28 mouse cellular contexts compared by ENCODE assay signal in genomic region chr9:30980467-30980866, GRCm38 (mm10). TPM values are rescaled to one million over a fixed set of nuclear protein-coding genes. Genes with fewer than 3 reads are reported as not detected.
DNase-seq lines count a peak whose midpoint lies in the region; ATAC-seq and TF ChIP-seq lines count a peak whose summit lies in the region.
"Had no signal": no experiment of that assay in that cellular context is flagged by ENCODE, and none has a peak within 500 bp of the region (broad histone marks: within the 10 kb centered on the region; RNA-seq: fewer than 3 reads in every experiment).

No protein-coding gene starts in this region.

- intact Hi-C loops in gastrocnemius, adult 2 months (cut with DNase I), result no loop called here
- intact Hi-C loops in left cerebral cortex, postnatal 14 days (cut with DNase I), result no loop called here

- peaks cover under 1% of the 10 kb centered on the region; the same call in 1 of the 2 replicates for H3K4me1 ChIP-seq in heart, postnatal 0 days (ENCODE audit: control insufficient read depth, insufficient read depth)
- H3K4me1 ChIP-seq in heart, embryonic 11.5 days (ENCODE audit: control insufficient read depth, insufficient read depth, low read length), result peaks cover 3% of the 10 kb centered on the region
- H3K4me1 ChIP-seq: hindbrain, embryonic 15.5 days; kidney, embryonic 15.5 days had no signal

- peak; percentile 27; the same call in 1 of the 2 replicates for TF ChIP-seq CTCF in gastrocnemius, adult 2 months (IDR thresholded peaks at IDR 0.05)
- peak; percentile 49 for TF ChIP-seq CTCF in heart, postnatal 0 days (IDR thresholded peaks at IDR 0.05; ENCODE audit: low read depth)

- no peak overlapping the region for H3K4me2 ChIP-seq in heart, postnatal 0 days (ENCODE audit: low read depth, low read length)
- no peak overlapping the region for H3K4me2 ChIP-seq in heart, embryonic 11.5 days
- H3K4me2 ChIP-seq: hindbrain, embryonic 15.5 days; kidney, embryonic 15.5 days; limb, embryonic 12.5 days; liver, embryonic 11.5 days; midbrain, embryonic 11.5 days had no signal

- DNase-seq in gastrocnemius, adult 2 months, result no peak
- DNase-seq in gastrocnemius, adult 18-20 months (ENCODE audit: low spot score), result no peak
- DNase-seq in heart, postnatal 0 days (ENCODE audit: low spot score), result peak; percentile 26
- peak; percentile 13 to 18 for DNase-seq in left cerebral cortex, postnatal 14 days (ENCODE audit: low spot score in 2 of 2)
- DNase-seq in left cerebral cortex, adult 18-20 months (ENCODE audit: low spot score in 2 of 2), result no peak
- DNase-seq in right cerebral cortex, adult 18-20 months, result peak; percentile 7
- DNase-seq in right cerebral cortex, postnatal 10 days (ENCODE audit: low spot score in 2 of 2), result no peak
- DNase-seq: adrenal gland, postnatal 25 days; cerebellum, adult 11 months; cerebellum, adult 9-11 months; kidney, postnatal 4 days; liver, postnatal 0 days; right cerebral cortex, postnatal 14 days had no signal

- WGBS in heart, postnatal 0 days, result 19% methylated on average over 2 of the region's 2 CpGs
- WGBS in heart, embryonic 11.5 days (ENCODE audit: insufficient replicate concordance), result 61% methylated on average over 2 of the region's 2 CpGs

- no peaks in the 10 kb centered on the region for H3K9me3 ChIP-seq in heart, postnatal 0 days (replicated peaks; ENCODE audit: control insufficient read depth, low read length)
- no peaks in the 10 kb centered on the region for H3K9me3 ChIP-seq in heart, embryonic 11.5 days (replicated peaks; ENCODE audit: control insufficient read depth, low read length)
- H3K9me3 ChIP-seq: embryonic facial prominence, embryonic 10.5 days; hindbrain, embryonic 15.5 days; kidney, embryonic 15.5 days; limb, embryonic 12.5 days had no signal

- no peak overlapping the region for H3K9ac ChIP-seq in heart, postnatal 0 days (replicated peaks; ENCODE audit: low read depth, low read length)
- no peak overlapping the region for H3K9ac ChIP-seq in heart, embryonic 11.5 days (ENCODE audit: low read depth, low read length)
- H3K9ac ChIP-seq: hindbrain, embryonic 15.5 days; kidney, embryonic 15.5 days; limb, embryonic 12.5 days; liver, postnatal 0 days had no signal

- TF ChIP-seq EP300 in heart, postnatal 0 days (IDR thresholded peaks at IDR 0.05; ENCODE audit: low read depth), result no peak

- no peaks in the 10 kb centered on the region for H3K27me3 ChIP-seq in heart, postnatal 0 days (ENCODE audit: control insufficient read depth, insufficient read depth, low read length)
- no peaks in the 10 kb centered on the region for H3K27me3 ChIP-seq in heart, embryonic 11.5 days (ENCODE audit: control insufficient read depth, insufficient read depth, low read length)
- H3K27me3 ChIP-seq: hindbrain, embryonic 15.5 days; kidney, embryonic 15.5 days; limb, embryonic 12.5 days had no signal

- H3K4me3 ChIP-seq in gastrocnemius, adult 2 months, result no peak overlapping the region
- H3K4me3 ChIP-seq in heart, postnatal 0 days (ENCODE audit: low read depth, low read length), result no peak overlapping the region
- H3K4me3 ChIP-seq in heart, embryonic 11.5 days (ENCODE audit: low read depth, low read length), result no peak overlapping the region
- H3K4me3 ChIP-seq: embryonic facial prominence, embryonic 10.5 days; hindbrain, embryonic 15.5 days; kidney, embryonic 15.5 days; limb, embryonic 12.5 days had no signal

- H3K27ac ChIP-seq in gastrocnemius, adult 2 months, result no peak overlapping the region
- peak overlapping the region; percentile 43; the same call in 1 of the 2 replicates for H3K27ac ChIP-seq in heart, postnatal 0 days (ENCODE audit: low read depth)
- H3K27ac ChIP-seq in heart, embryonic 11.5 days (ENCODE audit: low read depth, low read length), result no peak overlapping the region
- H3K27ac ChIP-seq: embryonic facial prominence, embryonic 10.5 days; hindbrain, embryonic 15.5 days; kidney, embryonic 15.5 days; limb, embryonic 12.5 days had no signal

- H3K36me3 ChIP-seq in heart, postnatal 0 days (replicated peaks; ENCODE audit: control insufficient read depth, insufficient read depth, low read length), result no peaks in the 10 kb centered on the region
- no peaks in the 10 kb centered on the region for H3K36me3 ChIP-seq in heart, embryonic 11.5 days (ENCODE audit: control insufficient read depth, insufficient read depth, low read length)
- H3K36me3 ChIP-seq: embryonic facial prominence, embryonic 10.5 days; hindbrain, embryonic 15.5 days; kidney, embryonic 15.5 days; limb, embryonic 12.5 days had no signal

- ATAC-seq in heart, postnatal 0 days (ENCODE audit: insufficient read depth, low read depth), result no peak
- ATAC-seq in heart, embryonic 11.5 days (replicated peaks; ENCODE audit: insufficient number of reproducible peaks, low FRiP score, low TSS enrichment), result no peak
- ATAC-seq: CD4-positive, CD25-positive, alpha-beta regulatory T cell, adult 4 months; forebrain, embryonic 16.5 days; intestine, embryonic 16.5 days; liver, postnatal 0 days had no signal

RNA-seq across cellular contexts. Expression of gene Adamts8, which starts 38.1 kb away (rescaled TPM):
- total RNA-seq in gastrocnemius, adult 2 months (2021), result 10 to 100 TPM in 1 of 2 experiments, 1 to 10 TPM in 1; 1.5 to 14.6 TPM
- 1 to 10 TPM; 1.1 to 3.7 TPM for total RNA-seq in gastrocnemius, adult 18-20 months (2021)
- total RNA-seq in heart, postnatal 0 days (2014; rRNA removed; ENCODE audit: low replicate concordance), result 15.6 and 24.3 TPM in 2 replicates
- polyA plus RNA-seq in heart, postnatal 0 days (2015; fragmentation: Nextera tagmentation; extraction: Ambion mirVana), result 9.2 and 11.6 TPM in 2 replicates
- polyA plus RNA-seq in heart, embryonic 11.5 days (2014; fragmentation: Nextera tagmentation; extraction: Ambion mirVana), result 6.0 and 6.7 TPM in 2 replicates
- 1 to 10 TPM; 9.4 to 9.5 TPM for total RNA-seq in left cerebral cortex, postnatal 14 days (2021)
- total RNA-seq in left cerebral cortex, adult 18-20 months (2021), result 1 to 10 TPM; 4.1 to 4.5 TPM
- total RNA-seq: common myeloid progenitor, adult 5-6 weeks; hematopoietic stem cell, adult 5-6 weeks; megakaryocyte progenitor cell, adult 5-6 weeks; monocyte, adult 5-6 weeks; neutrophil, adult 5-6 weeks had no signal

RNA-seq across cellular contexts. Expression of gene Zbtb44, which starts 50.0 kb away (rescaled TPM):
- 10 to 100 TPM; 64.8 to 71.7 TPM for total RNA-seq in gastrocnemius, adult 2 months (2021)
- total RNA-seq in gastrocnemius, adult 18-20 months (2021), result 10 to 100 TPM; 65.6 to 66.4 TPM
- total RNA-seq in heart, postnatal 0 days (2014; rRNA removed; ENCODE audit: low replicate concordance), result 30.1 and 31.6 TPM in 2 replicates
- polyA plus RNA-seq in heart, postnatal 0 days (2015; fragmentation: Nextera tagmentation; extraction: Ambion mirVana), result 4.3 and 5.4 TPM in 2 replicates
- polyA plus RNA-seq in heart, embryonic 11.5 days (2014; fragmentation: Nextera tagmentation; extraction: Ambion mirVana), result 4.2 and 7.1 TPM in 2 replicates
- total RNA-seq in left cerebral cortex, postnatal 14 days (2021), result 10 to 100 TPM; 37.8 to 42.5 TPM
- total RNA-seq in left cerebral cortex, adult 18-20 months (2021), result 10 to 100 TPM; 41.3 to 43.5 TPM

RNA-seq across cellular contexts. Expression of gene Adamts15, which starts 58.2 kb away (rescaled TPM):
- 1 to 10 TPM; 1.3 to 3.0 TPM for total RNA-seq in gastrocnemius, adult 2 months (2021)
- 1 to 10 TPM; 1.3 to 3.4 TPM for total RNA-seq in gastrocnemius, adult 18-20 months (2021)
- total RNA-seq in heart, postnatal 0 days (2014; rRNA removed; ENCODE audit: low replicate concordance), result 4.3 and 8.4 TPM in 2 replicates
- polyA plus RNA-seq in heart, postnatal 0 days (2015; fragmentation: Nextera tagmentation; extraction: Ambion mirVana), result 2.1 and 3.1 TPM in 2 replicates
- polyA plus RNA-seq in heart, embryonic 11.5 days (2014; fragmentation: Nextera tagmentation; extraction: Ambion mirVana), result 5.7 and 7.2 TPM in 2 replicates
- total RNA-seq in left cerebral cortex, postnatal 14 days (2021), result 10 to 100 TPM; 10.1 TPM
- 1 to 10 TPM; 5.1 to 5.6 TPM for total RNA-seq in left cerebral cortex, adult 18-20 months (2021)
- total RNA-seq: common myeloid progenitor, adult 5-6 weeks; monocyte, adult 5-6 weeks; neutrophil, adult 5-6 weeks had no signal
- polyA plus RNA-seq: CD4-positive, CD25-positive, alpha-beta regulatory T cell, adult 4 months had no signal

Comparison
In these comparisons a context has a peak if more than half of its experiments do, and no peak if none do; other contexts are left out.
1. DNase-seq: peak in heart, postnatal 0 days (single experiment), left cerebral cortex, postnatal 14 days (2 of 2) and right cerebral cortex, adult 18-20 months (single experiment); none in gastrocnemius, adult 2 months (single experiment), gastrocnemius, adult 18-20 months (single experiment), left cerebral cortex, adult 18-20 months (0 of 2) and right cerebral cortex, postnatal 10 days (0 of 2).